Mouse (Mus musculus) liver, embryonic 15.5 days (tissue): ENCODE results near the gene 9130230L23Rik. TPM values are rescaled to one million over a fixed set of nuclear protein-coding genes. Genes with fewer than 3 reads are reported as not detected.

ENCODE experiments used
- ATAC-seq: fragments of 200-750 bp; cut with Nextera tagmentation; 2 replicates; pipeline ENCODE4 v1.8.0; 2017; ENCODE audit warnings: moderate number of reproducible peaks, mild to moderate bottlenecking, moderate library complexity; ENCODE audit not compliant: insufficient read depth
- H3K27ac ChIP-seq: fragments of 300-500 bp; sonication (generic); replicated peaks from 2 replicates; pipeline ENCODE4 v1.5.1; 2015; ENCODE audit warnings: mild to moderate bottlenecking, inconsistent platforms
- H3K27me3 ChIP-seq: fragments of 300-500 bp; sonication (generic); 2 replicates; pipeline ENCODE4 v1.6.1; 2015; ENCODE audit warnings: mild to moderate bottlenecking, inconsistent platforms
- H3K36me3 ChIP-seq: fragments of 300-500 bp; sonication (generic); replicated peaks from 2 replicates; pipeline ENCODE4 v1.6.1; 2015; ENCODE audit warnings: moderate library complexity, mild to moderate bottlenecking, inconsistent platforms
- H3K4me1 ChIP-seq: fragments of 300-500 bp; sonication (generic); replicated peaks from 2 replicates; pipeline ENCODE4 v1.6.1; 2015; ENCODE audit warnings: inconsistent platforms
- H3K4me2 ChIP-seq: fragments of 300-500 bp; sonication (generic); 2 replicates; pipeline ENCODE4 v1.6.1; 2015; ENCODE audit warnings: moderate library complexity, mild to moderate bottlenecking, inconsistent platforms
- H3K4me3 ChIP-seq: fragments of 300-500 bp; sonication (generic); replicated peaks from 2 replicates; pipeline ENCODE4 v1.5.1; 2015; ENCODE audit warnings: mild to moderate bottlenecking, inconsistent platforms
- H3K9ac ChIP-seq: fragments of 300-500 bp; sonication (generic); 2 replicates; pipeline ENCODE4 v1.6.1; 2015; ENCODE audit warnings: moderate library complexity, mild to moderate bottlenecking, inconsistent platforms
- H3K9me3 ChIP-seq: fragments of 300-500 bp; sonication (generic); replicated peaks from 2 replicates; pipeline ENCODE4 v1.6.1; 2016; ENCODE audit warnings: inconsistent platforms
- WGBS: fragments of 180-500 bp; shearing (Covaris S2); methylation state at CpG from one replicate; pipeline ENCODE4 v1.1.7; 2015; ENCODE audit warnings: mixed read lengths; ENCODE audit not compliant: insufficient replicate concordance; 5-methylcytosine and 5-hydroxymethylcytosine counted together
- polyA plus RNA-seq: library from polyadenylated mRNA; unstranded; fragments of >200 nt; fragmentation: Nextera tagmentation; extraction: Ambion mirVana; gene quantifications from 2 replicates; pipeline ENCODE4 v1.2.1, GENCODE M21; 2015

9130230L23Rik gene
- polyA plus RNA-seq, 1 experiment from 2014 or later, result 0.12 TPM

- H3K4me2 ChIP-seq, result no peak overlapping the region
- no peak overlapping the region for H3K4me3 ChIP-seq
- ATAC-seq, result no peak
- H3K36me3 ChIP-seq, result no peaks in the 10 kb centered on the region
- peaks cover 10% of the 10 kb centered on the region; the same call in 1 of the 2 replicates for H3K4me1 ChIP-seq
- no peak overlapping the region for H3K27ac ChIP-seq
- no peaks in the 10 kb centered on the region for H3K9me3 ChIP-seq
- H3K9ac ChIP-seq, result no peak overlapping the region
- 69% methylated on average over 16 of the region's 16 CpGs for WGBS
- H3K27me3 ChIP-seq, result no peaks in the 10 kb centered on the region
Measured at GRCm38 (mm10) chr5:65954130-65955080, 49.7 kb downstream of the 9130230L23Rik start.

DNA sequence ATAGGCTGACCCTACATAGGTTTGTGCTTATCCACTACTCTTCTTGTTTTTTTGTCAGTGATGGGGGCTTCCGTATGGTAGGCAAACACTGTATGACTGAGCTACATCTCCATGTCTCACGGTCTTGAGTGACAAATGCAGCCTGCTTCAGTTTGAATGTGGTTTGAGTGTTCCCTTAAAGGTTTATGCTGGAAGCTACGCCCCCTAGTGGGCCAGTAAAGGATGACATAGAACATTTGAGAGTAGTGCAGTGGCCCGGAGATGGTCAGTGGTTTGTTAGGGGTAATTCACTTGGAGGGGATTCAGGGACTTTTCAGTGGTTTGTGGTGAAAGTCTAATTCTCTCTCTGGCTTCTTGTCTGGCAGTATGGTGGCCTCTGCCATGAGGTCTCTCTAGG lies 52.6 kb downstream of the 9130230L23Rik start:
- no peak overlapping the region for H3K4me3 ChIP-seq
- WGBS, result 40% methylated on average over 4 of the region's 4 CpGs
- H3K4me1 ChIP-seq, result peaks cover 10% of the 10 kb centered on the region; the same call in 1 of the 2 replicates
- H3K27me3 ChIP-seq, result no peaks in the 10 kb centered on the region
- no peak overlapping the region for H3K9ac ChIP-seq
- no peaks in the 10 kb centered on the region for H3K9me3 ChIP-seq
- ATAC-seq, result no peak
- no peak overlapping the region for H3K4me2 ChIP-seq
- H3K36me3 ChIP-seq, result no peaks in the 10 kb centered on the region
- H3K27ac ChIP-seq, result no peak overlapping the region

GRCm38 (mm10) chr5:65950679-65951512 lies 53.2 kb downstream of the 9130230L23Rik start:
- no peak overlapping the region for H3K9ac ChIP-seq
- no peaks in the 10 kb centered on the region for H3K36me3 ChIP-seq
- ATAC-seq, result no peak
- H3K4me2 ChIP-seq, result no peak overlapping the region
- peaks cover 7% of the 10 kb centered on the region; the same call in 1 of the 2 replicates for H3K4me1 ChIP-seq
- no peak overlapping the region for H3K27ac ChIP-seq
- 49% methylated on average over 18 of the region's 18 CpGs for WGBS
- no peaks in the 10 kb centered on the region for H3K9me3 ChIP-seq
- no peak overlapping the region for H3K4me3 ChIP-seq
- no peaks in the 10 kb centered on the region for H3K27me3 ChIP-seq

DNA sequence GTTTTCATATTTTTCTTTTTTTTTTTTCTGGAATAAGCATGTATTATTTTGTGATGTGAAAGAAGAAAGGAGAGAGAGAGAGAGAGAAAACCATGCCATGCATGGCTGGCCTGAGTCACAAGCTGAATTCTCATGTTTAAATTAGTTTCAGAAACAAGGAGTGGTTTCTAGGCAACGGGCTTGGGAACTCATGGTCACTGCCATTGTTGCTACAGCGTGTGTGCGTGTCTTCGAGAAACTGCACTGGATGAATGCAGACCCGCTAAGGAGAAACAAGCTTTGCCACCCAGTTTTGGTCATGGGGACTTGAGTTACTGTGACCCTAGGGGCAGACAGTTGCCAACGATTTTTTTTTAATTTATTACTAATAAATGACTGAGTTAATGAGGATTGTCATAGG lies 53.8 kb downstream of the 9130230L23Rik start:
- H3K27me3 ChIP-seq, result no peaks in the 10 kb centered on the region
- no peak for ATAC-seq
- WGBS, result 64% methylated on average over 6 of the region's 6 CpGs
- H3K4me1 ChIP-seq, result 0 out of 2 replicates have a peak, but pooled peaks cover 2% of the 10 kb centered on the region
- H3K27ac ChIP-seq, result no peak overlapping the region
- no peak overlapping the region for H3K4me2 ChIP-seq
- H3K9me3 ChIP-seq, result no peaks in the 10 kb centered on the region
- H3K36me3 ChIP-seq, result no peaks in the 10 kb centered on the region
- H3K4me3 ChIP-seq, result no peak overlapping the region
- H3K9ac ChIP-seq, result no peak overlapping the region

- 72% methylated on average over 3 of the region's 3 CpGs for WGBS
- H3K9ac ChIP-seq, result no peak overlapping the region
- no peak overlapping the region for H3K27ac ChIP-seq
- H3K4me3 ChIP-seq, result no peak overlapping the region
- ATAC-seq, result no peak
- H3K4me1 ChIP-seq, result no peaks in the 10 kb centered on the region
- no peaks in the 10 kb centered on the region for H3K9me3 ChIP-seq
- no peak overlapping the region for H3K4me2 ChIP-seq
- no peaks in the 10 kb centered on the region for H3K27me3 ChIP-seq
- H3K36me3 ChIP-seq, result no peaks in the 10 kb centered on the region
Measured at GRCm38 (mm10) chr5:65949822-65950221, 54.3 kb downstream of the 9130230L23Rik start.

DNA sequence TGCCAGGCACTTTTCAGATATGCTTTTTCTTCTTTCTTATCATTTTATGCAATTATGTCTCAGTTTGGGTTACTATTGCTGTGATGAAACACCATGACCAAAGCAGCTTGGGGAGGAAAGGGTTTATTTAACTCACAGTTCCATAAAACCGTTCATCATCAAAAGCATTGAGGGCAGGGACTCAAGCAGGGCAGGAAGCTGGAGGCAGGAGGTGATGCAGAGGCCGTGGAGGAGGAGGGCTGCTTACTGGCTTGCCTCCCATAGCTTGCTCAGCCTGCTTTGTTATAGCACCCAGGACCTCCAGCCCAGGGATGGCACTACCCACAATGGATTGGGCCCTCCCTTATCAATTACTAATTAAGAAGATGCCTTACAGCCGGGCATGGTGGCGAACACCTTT lies 62.9 kb downstream of the 9130230L23Rik start:
- H3K4me1 ChIP-seq, result no peaks in the 10 kb centered on the region
- H3K9me3 ChIP-seq, result no peaks in the 10 kb centered on the region
- no peak overlapping the region for H3K9ac ChIP-seq
- WGBS, result 53% methylated on average over 4 of the region's 4 CpGs
- no peaks in the 10 kb centered on the region for H3K27me3 ChIP-seq
- no peak overlapping the region for H3K4me2 ChIP-seq
- H3K36me3 ChIP-seq, result no peaks in the 10 kb centered on the region
- ATAC-seq, result no peak
- H3K4me3 ChIP-seq, result no peak overlapping the region
- no peak overlapping the region for H3K27ac ChIP-seq

DNA sequence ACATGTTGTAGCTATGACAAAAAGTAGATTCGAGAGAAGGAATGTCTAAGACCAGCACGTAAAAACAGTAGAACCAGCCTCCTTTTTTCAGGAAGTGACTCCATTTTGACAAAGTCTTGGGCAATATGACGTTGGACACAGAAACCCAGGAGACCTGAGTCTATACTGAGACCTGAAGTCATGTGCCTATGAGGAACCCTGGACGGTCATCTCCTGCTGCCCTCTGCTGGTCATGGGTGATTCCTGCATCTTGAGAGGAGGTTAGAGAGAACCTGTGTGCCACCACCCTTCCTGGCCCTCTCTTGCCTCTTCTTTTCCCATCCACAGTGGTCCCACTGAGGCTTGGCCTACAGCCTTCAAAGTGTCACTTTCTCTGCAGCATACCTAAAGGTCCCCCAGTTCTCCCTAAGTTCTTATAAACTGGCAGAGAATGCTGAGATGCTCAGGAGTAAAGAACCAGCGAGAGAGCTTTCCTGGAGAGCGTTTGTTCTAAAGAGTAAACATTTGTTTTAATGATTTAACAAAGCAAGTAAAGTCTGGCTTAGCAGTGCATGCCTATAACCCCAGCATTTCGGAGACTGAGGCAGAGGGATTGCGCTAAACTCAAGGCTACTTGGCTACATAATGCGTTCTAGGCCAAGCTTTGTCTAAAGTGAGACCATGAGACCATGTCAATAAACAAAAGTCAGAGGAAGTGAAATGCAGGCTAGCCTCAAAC lies 65.9 kb downstream of the 9130230L23Rik start:
- WGBS, result 42% methylated on average over 9 of the region's 9 CpGs

DNA sequence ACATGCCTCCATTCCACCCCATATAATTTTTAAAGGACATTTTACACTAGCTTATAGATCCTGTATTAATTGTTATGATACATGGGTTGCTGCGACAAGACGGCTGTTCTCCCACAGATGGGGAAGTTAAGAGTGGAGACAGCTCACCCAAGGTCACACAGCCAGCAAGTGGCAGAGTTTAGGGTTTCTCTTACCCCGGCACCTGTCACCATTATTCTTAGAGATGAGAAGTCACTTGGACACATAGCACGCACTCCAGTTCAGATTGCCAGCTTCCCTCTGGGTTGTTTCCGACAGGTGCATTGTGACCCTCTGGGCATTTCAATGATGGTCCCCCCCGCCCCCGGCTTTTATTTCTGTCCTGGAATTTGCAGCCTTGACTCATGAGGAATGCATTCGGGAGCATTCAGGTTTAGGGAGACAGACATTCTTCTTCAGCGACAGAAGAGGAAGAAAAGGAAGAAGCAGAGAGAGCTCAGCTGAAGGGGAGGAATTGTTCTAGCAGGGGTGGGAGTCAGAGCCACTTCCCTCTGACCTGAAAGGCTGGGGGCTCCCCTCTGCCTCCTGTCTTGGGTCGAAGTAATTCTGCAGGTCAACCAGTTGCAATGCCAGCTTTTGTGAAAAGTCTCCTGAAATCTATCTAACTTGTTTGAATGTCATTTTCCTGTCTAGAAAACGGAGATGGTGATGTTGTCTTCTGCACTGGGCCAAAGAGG lies 66.9 kb downstream of the 9130230L23Rik start:
- no peak for ATAC-seq
- H3K4me1 ChIP-seq, result no peaks in the 10 kb centered on the region
- H3K27ac ChIP-seq, result no peak overlapping the region
- no peak overlapping the region for H3K4me2 ChIP-seq
- H3K4me3 ChIP-seq, result no peak overlapping the region
- WGBS, result 42% methylated on average over 11 of the region's 11 CpGs
- no peak overlapping the region for H3K9ac ChIP-seq
- H3K9me3 ChIP-seq, result no peaks in the 10 kb centered on the region
- no peaks in the 10 kb centered on the region for H3K36me3 ChIP-seq
- no peaks in the 10 kb centered on the region for H3K27me3 ChIP-seq

More for the DNA sequence above, 65.9 kb downstream of the 9130230L23Rik start:
- H3K36me3 ChIP-seq, result no peaks in the 10 kb centered on the region
- ATAC-seq, result no peak
- no peak overlapping the region for H3K4me2 ChIP-seq
- H3K27ac ChIP-seq, result no peak overlapping the region
- no peaks in the 10 kb centered on the region for H3K27me3 ChIP-seq
- H3K9me3 ChIP-seq, result no peaks in the 10 kb centered on the region
- no peaks in the 10 kb centered on the region for H3K4me1 ChIP-seq
- H3K9ac ChIP-seq, result no peak overlapping the region
- H3K4me3 ChIP-seq, result no peak overlapping the region

DNA sequence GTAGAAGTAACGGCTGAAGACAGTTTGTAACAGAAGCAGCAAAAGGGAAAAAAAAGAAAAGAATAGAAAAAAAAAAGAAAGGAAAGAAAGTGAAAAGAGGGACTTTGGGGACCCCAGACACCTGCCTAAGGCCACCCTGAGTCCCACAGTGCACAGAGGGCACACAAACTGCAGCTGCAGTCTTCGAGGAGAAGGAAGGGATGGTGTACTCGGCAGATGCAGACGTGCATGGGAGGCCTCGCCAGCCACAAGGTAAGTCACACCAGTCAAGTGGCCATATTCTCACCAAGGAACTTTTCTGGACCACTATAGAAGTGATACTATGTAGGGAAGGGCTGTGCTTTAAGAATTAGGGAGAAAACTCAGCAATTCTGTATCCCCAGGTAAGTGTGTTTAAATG lies 69.3 kb downstream of the 9130230L23Rik start, which contains the start of gene Chrna9:
Gene Chrna9, plus strand, starts transcription at position 139 of the 400 bp plus-strand sequence.
- no peak for ATAC-seq
- no peak within 1 kb of the TSS for H3K4me3 ChIP-seq
- WGBS, result 62% methylated on average over 5 of the region's 5 CpGs
- H3K4me1 ChIP-seq, result no peaks in the 10 kb centered on the region
- no peak within 1 kb of the TSS for H3K4me2 ChIP-seq
- no peaks in the 10 kb centered on the region for H3K27me3 ChIP-seq
- H3K9ac ChIP-seq, result no peak within 1 kb of the TSS
- no peak within 1 kb of the TSS for H3K27ac ChIP-seq
- H3K9me3 ChIP-seq, result no peaks in the 10 kb centered on the region
- H3K36me3 ChIP-seq, result no peaks in the 10 kb centered on the region

- ATAC-seq, result no peak
- no peak overlapping the region for H3K9ac ChIP-seq
- no peaks in the 10 kb centered on the region for H3K9me3 ChIP-seq
- WGBS, result 62% methylated on average over 2 of the region's 2 CpGs
- no peaks in the 10 kb centered on the region for H3K36me3 ChIP-seq
- H3K4me2 ChIP-seq, result no peak overlapping the region
- no peaks in the 10 kb centered on the region for H3K27me3 ChIP-seq
- H3K4me3 ChIP-seq, result no peak overlapping the region
- H3K4me1 ChIP-seq, result no peaks in the 10 kb centered on the region
- H3K27ac ChIP-seq, result no peak overlapping the region
Measured at GRCm38 (mm10) chr5:65933764-65934163, 70.3 kb downstream of the 9130230L23Rik start.
